Mouse (Mus musculus): ENCODE measurements around the gene Pard3. TPM values are rescaled to one million over a fixed set of nuclear protein-coding genes. Genes with fewer than 3 reads are reported as not detected.

The Pard3 gene
- polyA plus RNA-seq, 1 experiment from 2014 or later, result 14.5 TPM

DNA sequence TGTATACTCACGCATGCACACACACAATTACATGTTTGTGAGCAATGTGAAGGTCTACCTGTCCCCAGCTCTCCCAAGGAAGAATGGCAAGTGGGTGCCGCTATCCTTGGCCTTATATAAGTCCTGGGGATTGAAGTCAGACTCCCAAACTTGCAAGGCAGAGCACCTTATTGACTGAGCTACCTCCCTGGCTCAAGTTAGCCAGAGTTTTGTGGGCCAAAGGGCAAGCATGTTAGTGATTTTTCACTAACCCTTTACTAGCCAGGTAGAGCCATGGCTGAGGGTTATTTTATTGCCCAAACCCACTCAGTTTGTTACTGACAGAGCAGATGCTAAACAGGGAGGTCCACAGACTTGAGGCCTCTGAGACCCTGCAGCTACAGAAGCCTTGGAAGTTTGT lies 73.1 kb downstream of the Pard3 start:
- no peaks in the 10 kb centered on the region for H3K9me3 ChIP-seq (ENCODE audit: control insufficient read depth, low read length)
- H3K4me2 ChIP-seq, result peak overlapping the region; percentile 20; the same call in 1 of the 2 replicates
- H3K4me3 ChIP-seq (ENCODE audit: low read depth, low read length), result no peak overlapping the region
- no peaks in the 10 kb centered on the region for H3K27me3 ChIP-seq (replicated peaks; ENCODE audit: control insufficient read depth, insufficient read depth, low read length)
- no peaks in the 10 kb centered on the region for H3K36me3 ChIP-seq (ENCODE audit: control insufficient read depth, insufficient read depth, low read length)
- no peak overlapping the region for H3K27ac ChIP-seq (ENCODE audit: low read depth, low read length)
- WGBS, result 80% methylated on average over 2 of the region's 2 CpGs
- ATAC-seq (replicated peaks; ENCODE audit: low FRiP score) (no peak), DNase-seq (ENCODE audit: low spot score) (no peak)
- no peak overlapping the region for H3K9ac ChIP-seq (ENCODE audit: low read depth, low read length)
- H3K4me1 ChIP-seq (replicated peaks; ENCODE audit: control insufficient read depth, insufficient read depth, low read length), result peaks cover 11% of the 10 kb centered on the region

DNA sequence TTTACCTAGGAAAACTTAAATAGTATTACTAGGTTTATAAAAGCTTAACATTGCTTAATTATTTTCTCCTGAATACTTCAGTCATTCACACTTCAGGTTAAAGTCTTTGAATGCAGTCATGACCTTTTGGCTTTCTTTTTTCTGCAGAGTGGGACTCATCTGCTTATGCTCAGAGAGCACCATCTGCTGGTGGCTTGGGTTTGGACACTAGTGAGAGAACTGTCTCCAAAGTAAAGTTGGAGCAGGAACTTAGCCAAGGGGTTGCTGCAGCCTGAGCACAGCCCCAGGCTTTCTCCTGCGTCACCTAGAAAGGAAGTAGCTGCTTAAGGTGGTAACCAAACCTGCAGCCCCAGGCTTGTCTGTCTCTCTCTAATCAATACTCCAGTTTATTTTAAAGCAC lies 75.5 kb downstream of the Pard3 start:
- H3K4me1 ChIP-seq (replicated peaks; ENCODE audit: control insufficient read depth, insufficient read depth, low read length), result peaks cover 16% of the 10 kb centered on the region
- no peak overlapping the region for H3K27ac ChIP-seq (ENCODE audit: low read depth, low read length)
- no peaks in the 10 kb centered on the region for H3K36me3 ChIP-seq (ENCODE audit: control insufficient read depth, insufficient read depth, low read length)
- no peak overlapping the region for H3K4me3 ChIP-seq (ENCODE audit: low read depth, low read length)
- ATAC-seq (replicated peaks; ENCODE audit: low FRiP score) (peak; percentile 44; the same call in 1 of the 2 replicates), DNase-seq (ENCODE audit: low spot score) (no peak)
- H3K9me3 ChIP-seq (ENCODE audit: control insufficient read depth, low read length), result no peaks in the 10 kb centered on the region
- H3K9ac ChIP-seq (ENCODE audit: low read depth, low read length), result no peak overlapping the region
- no peaks in the 10 kb centered on the region for H3K27me3 ChIP-seq (replicated peaks; ENCODE audit: control insufficient read depth, insufficient read depth, low read length)
- H3K4me2 ChIP-seq, result no peak overlapping the region
- 15% methylated on average over 1 of the region's 1 CpGs for WGBS

DNA sequence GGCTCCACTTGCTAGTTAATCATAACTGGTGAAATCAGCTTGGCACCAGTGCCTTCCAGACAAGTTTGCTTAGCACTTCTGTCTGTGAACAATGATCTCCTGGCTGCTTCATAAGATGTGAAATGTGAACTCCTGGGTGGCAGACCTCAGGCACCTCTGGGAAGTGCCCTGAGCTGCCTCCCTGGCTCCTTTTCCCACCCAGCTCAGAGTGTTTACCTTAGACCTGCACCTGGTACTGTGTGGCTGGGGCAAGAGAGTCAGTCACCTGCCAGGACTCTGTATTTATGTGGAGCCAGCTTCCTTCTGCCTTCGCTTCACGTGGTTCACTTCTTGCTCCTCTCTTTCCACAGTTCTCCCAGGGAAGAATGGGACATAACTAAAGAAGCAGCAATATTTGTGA lies 77.3 kb downstream of the Pard3 start:
- ATAC-seq (replicated peaks; ENCODE audit: low FRiP score) (no peak), DNase-seq (ENCODE audit: low spot score) (no peak)
- Histone ChIP-seq H3K4me1 (replicated peaks; ENCODE audit: control insufficient read depth, insufficient read depth, low read length) (peaks cover 28% of the 10 kb centered on the region), H3K9ac (ENCODE audit: low read depth, low read length) (no peak overlapping the region), H3K4me2 (no peak overlapping the region), H3K4me3 (ENCODE audit: low read depth, low read length) (no peak overlapping the region), H3K36me3 (ENCODE audit: control insufficient read depth, insufficient read depth, low read length) (no peaks in the 10 kb centered on the region), H3K27ac (ENCODE audit: low read depth, low read length) (no peak overlapping the region), H3K27me3 (replicated peaks; ENCODE audit: control insufficient read depth, insufficient read depth, low read length) (no peaks in the 10 kb centered on the region), H3K9me3 (ENCODE audit: control insufficient read depth, low read length) (no peaks in the 10 kb centered on the region)
- 88% methylated on average over 2 of the region's 2 CpGs for WGBS

DNA sequence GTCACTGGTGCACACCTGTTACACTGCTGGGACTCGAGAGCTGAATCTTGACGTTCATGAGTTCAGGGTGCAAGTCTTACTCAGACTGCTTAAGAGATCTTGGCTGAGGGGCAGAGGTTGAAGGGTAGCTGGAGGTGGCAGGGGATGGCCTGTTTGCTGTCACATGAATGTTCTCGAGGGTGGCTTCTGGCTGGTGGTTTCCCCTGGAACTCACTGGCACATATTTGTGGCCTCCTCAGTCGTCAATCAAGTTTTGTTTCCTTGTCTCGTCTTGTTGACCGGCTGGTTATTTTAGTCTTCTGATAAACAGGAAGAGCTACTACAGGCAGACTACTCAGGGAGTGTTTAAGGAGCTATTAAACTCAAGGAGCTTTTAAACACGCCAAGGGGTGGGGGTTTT lies 79.9 kb downstream of the Pard3 start:
- no peak overlapping the region for H3K9ac ChIP-seq (ENCODE audit: low read depth, low read length)
- H3K27ac ChIP-seq (ENCODE audit: low read depth, low read length), result no peak overlapping the region
- H3K36me3 ChIP-seq (ENCODE audit: control insufficient read depth, insufficient read depth, low read length), result no peaks in the 10 kb centered on the region
- peaks cover 27% of the 10 kb centered on the region for H3K4me1 ChIP-seq (replicated peaks; ENCODE audit: control insufficient read depth, insufficient read depth, low read length)
- ATAC-seq (replicated peaks; ENCODE audit: low FRiP score) (no peak), DNase-seq (ENCODE audit: low spot score) (no peak)
- WGBS, result 33% methylated on average over 7 of the region's 7 CpGs
- no peaks in the 10 kb centered on the region for H3K27me3 ChIP-seq (replicated peaks; ENCODE audit: control insufficient read depth, insufficient read depth, low read length)
- H3K9me3 ChIP-seq (ENCODE audit: control insufficient read depth, low read length), result no peaks in the 10 kb centered on the region
- no peak overlapping the region for H3K4me3 ChIP-seq (ENCODE audit: low read depth, low read length)
- H3K4me2 ChIP-seq, result no peak overlapping the region

DNA sequence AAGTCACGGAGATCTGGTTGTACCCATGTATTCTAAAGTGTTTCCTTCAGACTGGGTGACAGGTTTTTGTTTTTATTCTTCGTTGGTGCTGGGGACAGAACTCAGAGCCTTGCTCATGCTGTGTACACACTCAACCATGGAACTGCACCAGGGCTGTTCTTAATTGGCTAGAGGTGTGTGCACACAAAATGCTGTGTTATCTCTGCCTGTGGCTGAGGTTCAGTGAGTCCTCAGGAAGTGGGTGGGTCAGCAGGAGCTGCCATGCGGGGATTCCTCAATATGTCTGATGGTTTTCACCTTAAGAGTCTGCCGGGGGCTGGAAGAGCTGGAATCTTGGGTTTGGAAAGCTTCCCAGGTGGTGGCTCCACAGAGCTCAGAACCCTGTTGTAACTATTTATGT lies 80.9 kb downstream of the Pard3 start:
- no peak overlapping the region for H3K4me3 ChIP-seq (ENCODE audit: low read depth, low read length)
- H3K27ac ChIP-seq (ENCODE audit: low read depth, low read length), result no peak overlapping the region
- H3K4me2 ChIP-seq, result no peak overlapping the region; the same call in 1 of the 2 replicates
- H3K36me3 ChIP-seq (ENCODE audit: control insufficient read depth, insufficient read depth, low read length), result no peaks in the 10 kb centered on the region
- ATAC-seq (replicated peaks; ENCODE audit: low FRiP score) (peak; percentile 59), DNase-seq (ENCODE audit: low spot score) (no peak)
- 24% methylated on average over 4 of the region's 4 CpGs for WGBS
- no peak overlapping the region for H3K9ac ChIP-seq (ENCODE audit: low read depth, low read length)
- H3K4me1 ChIP-seq (replicated peaks; ENCODE audit: control insufficient read depth, insufficient read depth, low read length), result peaks cover 26% of the 10 kb centered on the region
- H3K9me3 ChIP-seq (ENCODE audit: control insufficient read depth, low read length), result no peaks in the 10 kb centered on the region
- no peaks in the 10 kb centered on the region for H3K27me3 ChIP-seq (replicated peaks; ENCODE audit: control insufficient read depth, insufficient read depth, low read length)

DNA sequence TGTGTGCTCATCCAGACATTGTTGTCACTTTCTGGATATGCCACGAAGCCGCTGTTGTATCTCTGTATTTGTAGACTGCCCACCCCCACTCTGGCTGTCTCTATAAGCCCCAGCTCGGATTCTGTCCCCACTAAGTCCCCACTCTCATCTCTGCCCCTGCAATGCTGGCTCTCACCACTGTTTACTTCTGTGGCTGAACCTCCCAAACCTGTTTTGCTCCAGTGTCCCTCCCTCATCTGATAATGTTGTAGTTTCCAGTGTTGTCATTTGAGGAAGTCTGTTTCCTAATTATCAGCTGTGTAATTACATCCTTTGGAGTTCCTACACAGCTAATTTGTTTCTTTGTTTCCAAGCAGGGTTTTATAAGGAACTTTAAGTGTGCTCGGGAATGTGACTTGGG lies 81.4 kb downstream of the Pard3 start:
- DNase-seq (ENCODE audit: low spot score) (no peak), ATAC-seq (replicated peaks; ENCODE audit: low FRiP score) (peak; percentile 58)
- WGBS, result 21% methylated on average over 4 of the region's 4 CpGs
- H3K36me3 ChIP-seq (ENCODE audit: control insufficient read depth, insufficient read depth, low read length), result no peaks in the 10 kb centered on the region
- H3K4me3 ChIP-seq (ENCODE audit: low read depth, low read length), result no peak overlapping the region
- no peaks in the 10 kb centered on the region for H3K27me3 ChIP-seq (replicated peaks; ENCODE audit: control insufficient read depth, insufficient read depth, low read length)
- H3K4me1 ChIP-seq (replicated peaks; ENCODE audit: control insufficient read depth, insufficient read depth, low read length), result peaks cover 26% of the 10 kb centered on the region
- H3K27ac ChIP-seq (ENCODE audit: low read depth, low read length), result no peak overlapping the region
- no peaks in the 10 kb centered on the region for H3K9me3 ChIP-seq (ENCODE audit: control insufficient read depth, low read length)
- no peak overlapping the region for H3K9ac ChIP-seq (ENCODE audit: low read depth, low read length)
- no peak overlapping the region; the same call in 1 of the 2 replicates for H3K4me2 ChIP-seq

DNA sequence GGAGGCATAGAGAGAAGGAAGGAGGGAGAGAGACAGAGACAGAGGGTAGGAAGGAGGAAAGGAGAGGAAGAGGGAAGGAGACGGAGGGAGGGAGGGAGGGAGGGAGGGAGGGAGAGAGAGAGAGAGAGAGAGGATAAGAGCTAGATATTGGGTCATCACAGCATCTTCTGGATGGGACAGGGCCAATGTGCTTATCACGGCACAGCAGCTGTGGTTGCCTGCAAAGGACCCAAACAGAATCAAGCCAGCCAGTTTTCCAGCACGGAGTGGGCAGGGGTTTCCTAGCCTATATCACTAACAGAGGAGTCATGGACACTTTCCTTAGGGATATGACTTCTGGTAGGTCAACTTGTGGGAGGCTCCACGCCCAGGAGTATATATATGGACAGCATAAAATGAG lies 82.4 kb downstream of the Pard3 start:
- Histone ChIP-seq H3K9ac (ENCODE audit: low read depth, low read length) (no peak overlapping the region), H3K9me3 (ENCODE audit: control insufficient read depth, low read length) (no peaks in the 10 kb centered on the region), H3K4me2 (no peak overlapping the region), H3K36me3 (ENCODE audit: control insufficient read depth, insufficient read depth, low read length) (no peaks in the 10 kb centered on the region), H3K4me1 (replicated peaks; ENCODE audit: control insufficient read depth, insufficient read depth, low read length) (peaks cover 26% of the 10 kb centered on the region), H3K27ac (ENCODE audit: low read depth, low read length) (no peak overlapping the region), H3K27me3 (replicated peaks; ENCODE audit: control insufficient read depth, insufficient read depth, low read length) (no peaks in the 10 kb centered on the region), H3K4me3 (ENCODE audit: low read depth, low read length) (no peak overlapping the region)
- 34% methylated on average over 4 of the region's 4 CpGs for WGBS
- ATAC-seq (replicated peaks; ENCODE audit: low FRiP score), result peak; percentile 85
- no peak for DNase-seq (ENCODE audit: low spot score)

DNA sequence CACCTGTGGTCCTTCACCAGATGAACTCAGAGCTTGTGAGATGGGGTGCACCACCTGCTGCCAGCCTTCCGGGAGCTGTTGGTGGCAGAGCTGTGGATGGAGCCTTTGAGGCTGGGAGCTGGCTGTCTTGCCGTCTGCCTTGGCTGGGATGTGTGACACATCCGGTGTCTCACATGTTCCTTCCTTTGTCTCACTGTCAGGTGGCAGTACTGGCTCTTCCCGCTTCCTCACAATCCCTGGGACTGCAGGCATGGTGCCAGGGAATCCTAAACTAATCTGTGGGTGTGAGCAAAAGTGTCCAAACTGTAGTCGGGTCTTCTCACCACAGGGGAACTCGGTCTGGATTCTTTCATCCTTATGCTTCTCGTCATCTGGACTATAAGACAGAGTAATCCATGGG lies 85.1 kb downstream of the Pard3 start:
- Histone ChIP-seq H3K36me3 (ENCODE audit: control insufficient read depth, insufficient read depth, low read length) (no peaks in the 10 kb centered on the region), H3K4me3 (ENCODE audit: low read depth, low read length) (no peak overlapping the region), H3K27me3 (replicated peaks; ENCODE audit: control insufficient read depth, insufficient read depth, low read length) (no peaks in the 10 kb centered on the region), H3K27ac (ENCODE audit: low read depth, low read length) (no peak overlapping the region), H3K4me1 (replicated peaks; ENCODE audit: control insufficient read depth, insufficient read depth, low read length) (peaks cover 21% of the 10 kb centered on the region), H3K9me3 (ENCODE audit: control insufficient read depth, low read length) (no peaks in the 10 kb centered on the region), H3K4me2 (no peak overlapping the region), H3K9ac (ENCODE audit: low read depth, low read length) (no peak overlapping the region)
- ATAC-seq (replicated peaks; ENCODE audit: low FRiP score), result no peak
- WGBS, result 73% methylated on average over 7 of the region's 7 CpGs
- DNase-seq (ENCODE audit: low spot score), result no peak

DNA sequence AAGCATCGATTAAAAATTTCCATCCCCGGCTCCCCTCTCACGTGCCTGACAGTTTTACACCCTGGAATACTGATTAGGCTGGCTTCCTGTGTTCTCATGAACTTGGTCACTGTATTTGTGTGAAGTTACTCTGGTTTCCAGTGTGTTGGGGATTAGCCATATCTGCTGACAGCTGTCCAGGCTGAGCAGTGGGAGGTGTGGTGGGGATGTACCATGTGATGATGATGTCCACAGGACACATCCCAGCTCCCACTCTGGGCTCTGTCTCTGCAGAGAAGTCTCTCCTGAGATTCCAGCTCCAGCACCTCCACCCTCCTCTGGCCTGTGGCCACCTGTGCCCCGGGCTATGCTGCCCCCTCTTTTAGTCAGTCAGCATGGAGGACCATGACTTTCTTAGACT lies 87.0 kb downstream of the Pard3 start:
- Histone ChIP-seq H3K9me3 (ENCODE audit: control insufficient read depth, low read length) (no peaks in the 10 kb centered on the region), H3K4me2 (no peak overlapping the region), H3K36me3 (ENCODE audit: control insufficient read depth, insufficient read depth, low read length) (no peaks in the 10 kb centered on the region), H3K4me1 (replicated peaks; ENCODE audit: control insufficient read depth, insufficient read depth, low read length) (peaks cover 10% of the 10 kb centered on the region), H3K4me3 (ENCODE audit: low read depth, low read length) (no peak overlapping the region), H3K9ac (ENCODE audit: low read depth, low read length) (no peak overlapping the region), H3K27ac (ENCODE audit: low read depth, low read length) (no peak overlapping the region), H3K27me3 (replicated peaks; ENCODE audit: control insufficient read depth, insufficient read depth, low read length) (no peaks in the 10 kb centered on the region)
- DNase-seq (ENCODE audit: low spot score) (no peak), ATAC-seq (replicated peaks; ENCODE audit: low FRiP score) (no peak)
- 77% methylated on average over 4 of the region's 4 CpGs for WGBS
